Mouse (Mus musculus) midbrain, embryonic 11.5 days (tissue): ENCODE data around the gene Swsap1. TPM values are rescaled to one million over a fixed set of nuclear protein-coding genes. Genes with fewer than 3 reads are reported as not detected.

Experiments
- ATAC-seq: fragments of 200-750 bp; cut with Nextera tagmentation; 2 replicates; pipeline ENCODE4 v1.8.0; 2017; ENCODE audit warnings: moderate TSS enrichment, moderate library complexity; ENCODE audit not compliant: low FRiP score
- DNase-seq: peaks from one replicate; pipeline ENCODE4 v3.0.0; 2015; ENCODE audit warnings: low spot score; ENCODE audit errors: missing footprints
- H3K27ac ChIP-seq: fragments of 300-500 bp; sonication (generic); 2 replicates; pipeline ENCODE4 v1.5.1; 2014; ENCODE audit warnings: low read depth, low read length
- H3K27me3 ChIP-seq: fragments of 300-500 bp; sonication (generic); 2 replicates; pipeline ENCODE4 v1.6.1; 2014; ENCODE audit warnings: mild to moderate bottlenecking, low read length, moderate library complexity, mixed read lengths; ENCODE audit not compliant: control insufficient read depth, insufficient read depth
- H3K36me3 ChIP-seq: fragments of 300-500 bp; sonication (generic); 2 replicates; pipeline ENCODE4 v1.6.1; 2014; ENCODE audit warnings: mild to moderate bottlenecking, low read length, moderate library complexity, mixed read lengths; ENCODE audit not compliant: control insufficient read depth, insufficient read depth
- H3K4me1 ChIP-seq: fragments of 300-500 bp; sonication (generic); 2 replicates; pipeline ENCODE4 v1.6.1; 2014; ENCODE audit warnings: low read length; ENCODE audit not compliant: control insufficient read depth, insufficient read depth
- H3K4me2 ChIP-seq: fragments of 300-500 bp; sonication (generic); 2 replicates; pipeline ENCODE4 v1.6.1; 2014; ENCODE audit warnings: mild to moderate bottlenecking, moderate library complexity
- H3K4me3 ChIP-seq: fragments of 300-500 bp; sonication (generic); 2 replicates; pipeline ENCODE4 v1.5.1; 2014; ENCODE audit warnings: low read depth, low read length
- H3K9ac ChIP-seq: fragments of 300-500 bp; sonication (generic); 2 replicates; pipeline ENCODE4 v1.6.1; 2014; ENCODE audit warnings: low read length
- H3K9me3 ChIP-seq: fragments of 300-500 bp; sonication (generic); 2 replicates; pipeline ENCODE4 v1.6.1; 2016; ENCODE audit warnings: low read length; ENCODE audit not compliant: control insufficient read depth
- WGBS: fragments of 180-500 bp; shearing (Covaris S2); extraction: QIAGEN DNeasy Blood & Tissue Kit; methylation state at CpG from one replicate; pipeline ENCODE4 v1.1.7; 2014; 5-methylcytosine and 5-hydroxymethylcytosine counted together
- polyA plus RNA-seq: library from polyadenylated mRNA; unstranded; fragments of >200 nt; fragmentation: Nextera tagmentation; extraction: Ambion mirVana; gene quantifications from 2 replicates; pipeline ENCODE4 v1.2.1, GENCODE M21; 2014

The Swsap1 gene
- polyA plus RNA-seq, 1 experiment from 2014 or later = 22.3 TPM

- Histone ChIP-seq H3K9me3 (no peaks in the 10 kb centered on the region), H3K4me1 (peaks cover 34% of the 10 kb centered on the region), H3K36me3 (no peaks in the 10 kb centered on the region), H3K9ac (no peak overlapping the region), H3K27me3 (peaks cover 37% of the 10 kb centered on the region), H3K4me3 (no peak overlapping the region), H3K27ac (no peak overlapping the region), H3K4me2 (no peak overlapping the region)
- DNase-seq (no peak), ATAC-seq (no peak)
- WGBS = 87% methylated on average over 5 of the region's 5 CpGs
Observed at GRCm38 (mm10) chr9:21958372-21958771, 2.8 kb downstream of the Swsap1 start.

GRCm38 (mm10) chr9:21959244-21959643 lies 3.7 kb downstream of the Swsap1 start:
- no peak overlapping the region for H3K4me3 ChIP-seq
- no peaks in the 10 kb centered on the region for H3K9me3 ChIP-seq
- H3K4me2 ChIP-seq = no peak overlapping the region
- no peak overlapping the region for H3K9ac ChIP-seq
- H3K36me3 ChIP-seq = no peaks in the 10 kb centered on the region
- H3K4me1 ChIP-seq = peaks cover 33% of the 10 kb centered on the region
- WGBS = 88% methylated on average over 7 of the region's 7 CpGs
- no peak for ATAC-seq
- no peak for DNase-seq
- H3K27me3 ChIP-seq = peaks cover 45% of the 10 kb centered on the region
- no peak overlapping the region for H3K27ac ChIP-seq

GRCm38 (mm10) chr9:21960135-21960534 lies 4.6 kb downstream of the Swsap1 start:
- peaks cover 45% of the 10 kb centered on the region for H3K27me3 ChIP-seq
- 57% methylated on average over 9 of the region's 9 CpGs for WGBS
- DNase-seq (no peak), ATAC-seq (no peak)
- H3K4me1 ChIP-seq = peaks cover 31% of the 10 kb centered on the region
- no peak overlapping the region for H3K9ac ChIP-seq
- no peak overlapping the region for H3K27ac ChIP-seq
- no peaks in the 10 kb centered on the region for H3K36me3 ChIP-seq
- H3K4me3 ChIP-seq = no peak overlapping the region
- no peak overlapping the region for H3K4me2 ChIP-seq
- H3K9me3 ChIP-seq = no peaks in the 10 kb centered on the region

GRCm38 (mm10) chr9:21960558-21961208 lies 5.1 kb downstream of the Swsap1 start:
- Histone ChIP-seq H3K4me1 (peaks cover 31% of the 10 kb centered on the region), H3K27me3 (peaks cover 45% of the 10 kb centered on the region), H3K36me3 (no peaks in the 10 kb centered on the region), H3K27ac (no peak overlapping the region), H3K4me2 (peak overlapping the region; percentile 0; the same call in 1 of the 2 replicates), H3K4me3 (peak overlapping the region; percentile 10; the same call in 1 of the 2 replicates), H3K9ac (no peak overlapping the region), H3K9me3 (no peaks in the 10 kb centered on the region)
- WGBS = 11% methylated on average over 26 of the region's 26 CpGs
- no peak for DNase-seq
- ATAC-seq = no peak

- DNase-seq (peak; percentile 91), ATAC-seq (no peak)
- WGBS = 2% methylated on average over 35 of the region's 35 CpGs
- peaks cover 28% of the 10 kb centered on the region for H3K4me1 ChIP-seq
- H3K4me3 ChIP-seq = peak overlapping the region; percentile 33
- no peak overlapping the region for H3K27ac ChIP-seq
- H3K36me3 ChIP-seq = no peaks in the 10 kb centered on the region
- no peaks in the 10 kb centered on the region for H3K9me3 ChIP-seq
- peaks cover 45% of the 10 kb centered on the region for H3K27me3 ChIP-seq
- no peak overlapping the region for H3K9ac ChIP-seq
- peak overlapping the region; percentile 60; the same call in 1 of the 2 replicates for H3K4me2 ChIP-seq
Observed at GRCm38 (mm10) chr9:21961366-21961980, 5.9 kb downstream of the Swsap1 start.

- Histone ChIP-seq H3K4me1 (peaks cover 27% of the 10 kb centered on the region), H3K9ac (peak overlapping the region; percentile 41), H3K27me3 (peaks cover 45% of the 10 kb centered on the region), H3K4me3 (peak overlapping the region; percentile 33), H3K9me3 (no peaks in the 10 kb centered on the region), H3K36me3 (no peaks in the 10 kb centered on the region), H3K4me2 (peak overlapping the region; percentile 60), H3K27ac (no peak overlapping the region)
- WGBS = 1% methylated on average over 15 of the region's 15 CpGs
- ATAC-seq = peak; percentile 43
- no peak for DNase-seq
Observed at GRCm38 (mm10) chr9:21962010-21962409, 6.5 kb downstream of the Swsap1 start.

GRCm38 (mm10) chr9:21962416-21963059 lies 7.0 kb downstream of the Swsap1 start:
- Histone ChIP-seq H3K27ac (no peak overlapping the region), H3K4me3 (peak overlapping the region; percentile 33), H3K36me3 (no peaks in the 10 kb centered on the region), H3K9me3 (no peaks in the 10 kb centered on the region), H3K4me2 (peak overlapping the region; percentile 60), H3K4me1 (peaks cover 27% of the 10 kb centered on the region), H3K9ac (peak overlapping the region; percentile 41), H3K27me3 (peaks cover 45% of the 10 kb centered on the region)
- ATAC-seq (peak; percentile 83), DNase-seq (peak; percentile 95)
- 3% methylated on average over 34 of the region's 34 CpGs for WGBS

- peak within 1 kb of the TSS; percentile 33 for H3K4me3 ChIP-seq
- 13% methylated on average over 8 of the region's 8 CpGs for WGBS
- ATAC-seq (peak; percentile 47), DNase-seq (peak; percentile 90)
- peak within 1 kb of the TSS; percentile 60 for H3K4me2 ChIP-seq
- peaks cover 27% of the 10 kb centered on the region for H3K4me1 ChIP-seq
- peak within 1 kb of the TSS; percentile 41 for H3K9ac ChIP-seq
- peaks cover 45% of the 10 kb centered on the region for H3K27me3 ChIP-seq
- H3K27ac ChIP-seq = peak within 1 kb of the TSS; percentile 25; the same call in 1 of the 2 replicates
- no peaks in the 10 kb centered on the region for H3K36me3 ChIP-seq
- H3K9me3 ChIP-seq = no peaks in the 10 kb centered on the region
Observed at GRCm38 (mm10) chr9:21963417-21963816, 7.9 kb downstream of the Swsap1 start, which contains the start of gene Epor. Epor (minus strand) TSS chr9:21963506.

GRCm38 (mm10) chr9:21968883-21969282 lies 13.3 kb downstream of the Swsap1 start:
- 81% methylated on average over 6 of the region's 6 CpGs for WGBS
- ATAC-seq (no peak), DNase-seq (no peak)
- Histone ChIP-seq H3K4me1 (no peaks in the 10 kb centered on the region), H3K4me2 (no peak overlapping the region), H3K27me3 (peaks cover 4% of the 10 kb centered on the region; the same call in 1 of the 2 replicates), H3K27ac (no peak overlapping the region), H3K9ac (no peak overlapping the region), H3K36me3 (no peaks in the 10 kb centered on the region), H3K4me3 (no peak overlapping the region), H3K9me3 (no peaks in the 10 kb centered on the region)
